Mouse (Mus musculus) megakaryocyte, embryonic 14.5 days (primary cell): ENCODE measurements around the gene St3gal3.

Experiments
- FLI1 ChIP-seq: IDR thresholded peaks from 2 replicates; pipeline ENCODE4 v1.6.1; 2012; ENCODE audit warnings: low read length, inconsistent platforms, mixed read lengths
- GATA1 ChIP-seq: IDR thresholded peaks from 3 replicates; pipeline ENCODE4 v1.6.1; 2012; ENCODE audit warnings: mixed read lengths, low read length, inconsistent platforms, borderline replicate concordance

GRCm38 (mm10) chr4:118108779-118109178 lies 25.9 kb downstream of the St3gal3 start:
- TF ChIP-seq GATA1 (no peak), FLI1 (no peak)
